Mouse (Mus musculus) ES-E14 (cell line): ENCODE measurements around the gene Tubb3. TPM values are rescaled to one million over a fixed set of nuclear protein-coding genes. Genes with fewer than 3 reads are reported as not detected.
A peak's percentile ranks its signal among the peaks of the same experiment; 100 is the strongest.

Experiments
- DNase-seq: peaks from one replicate; pipeline ENCODE4 v3.0.0-alpha.2; 2013; ENCODE audit warnings: low read depth, low spot score
- H3K27ac ChIP-seq: 2 replicates; pipeline ENCODE4 v1.5.1; 2012; ENCODE audit warnings: low read depth, mild to moderate bottlenecking, low read length, moderate library complexity, mixed read lengths; ENCODE audit not compliant: poor library complexity, insufficient read depth, severe bottlenecking
- H3K36me3 ChIP-seq: 2 replicates; pipeline ENCODE4 v1.6.1; 2012; ENCODE audit warnings: mild to moderate bottlenecking, low read length, moderate library complexity, mixed read lengths; ENCODE audit not compliant: control insufficient read depth, poor library complexity, insufficient read depth, severe bottlenecking
- H3K4me1 ChIP-seq, 2 experiments: fragments of 150-350 bp in 1 of 2; sonication (generic) in 1 of 2; 2 replicates each; pipeline ENCODE4 v1.6.1; 2012; ENCODE audit warnings: low read length in 2 of 2, mild to moderate bottlenecking in 1 of 2, mixed read lengths in 1 of 2; ENCODE audit not compliant: control insufficient read depth in 2 of 2, insufficient read depth in 2 of 2, poor library complexity in 1 of 2
- H3K4me3 ChIP-seq, 2 experiments: fragments of 150-350 bp in 1 of 2; sonication (generic) in 1 of 2; 2 replicates each; pipeline ENCODE4 v1.5.1; 2012; ENCODE audit warnings: low read length in 2 of 2, low read depth in 1 of 2, mild to moderate bottlenecking in 1 of 2, mixed read lengths in 1 of 2; ENCODE audit not compliant: insufficient read depth in 1 of 2, poor library complexity in 1 of 2, severe bottlenecking in 1 of 2
- H3K9ac ChIP-seq: 2 replicates; pipeline ENCODE4 v1.6.1; 2012; ENCODE audit warnings: low read depth, mild to moderate bottlenecking, low read length, mixed read lengths; ENCODE audit not compliant: poor library complexity, insufficient read depth, severe bottlenecking
- H3K9me3 ChIP-seq: fragments of 150-350 bp; sonication (generic); 2 replicates; pipeline ENCODE4 v1.6.1; 2012; ENCODE audit warnings: low read depth, mild to moderate bottlenecking, low read length; ENCODE audit not compliant: control insufficient read depth, insufficient read depth
- CHD2 ChIP-seq: IDR thresholded peaks from 2 replicates; pipeline ENCODE4 v1.6.1; 2014; ENCODE audit warnings: mild to moderate bottlenecking, low read depth, low read length, inconsistent platforms
- HCFC1 ChIP-seq: IDR thresholded peaks from 2 replicates; pipeline ENCODE4 v1.6.1; 2012; ENCODE audit warnings: low read length, inconsistent platforms, borderline replicate concordance; ENCODE audit not compliant: insufficient read depth
- MAFK ChIP-seq: IDR thresholded peaks from 2 replicates; pipeline ENCODE4 v1.6.1; 2014; ENCODE audit warnings: mild to moderate bottlenecking, low read depth, low read length, inconsistent platforms; ENCODE audit not compliant: insufficient read depth
- ZC3H11A ChIP-seq: IDR thresholded peaks from 2 replicates; pipeline ENCODE4 v1.6.1; 2012; ENCODE audit warnings: low read depth, mild to moderate bottlenecking, inconsistent platforms, low read length, borderline replicate concordance
- ZNF384 ChIP-seq: IDR thresholded peaks from 2 replicates; pipeline ENCODE4 v1.6.1; 2012; ENCODE audit warnings: low read depth, low read length, inconsistent platforms
- in situ Hi-C, 2 experiments: fragments of 600-800 bp; cut with MboI; formaldehyde crosslinking; loops; one replicate each; pipeline ENCODE4 v1.15.1; 2025; ENCODE audit warnings: low sequenced_read_pairs in 2 of 2, inconsistent platforms in 1 of 2; ENCODE audit not compliant: unreplicated experiment in 2 of 2
- total RNA-seq: library from RNA; depleted of rRNA; stranded (reverse); fragments of 300-350 nt; gene quantifications from 2 replicates; pipeline ENCODE4 v1.2.3, GENCODE M21; 2012; rRNA removed

Tubb3 gene
- 69.1 and 117 TPM in 2 replicates for total RNA-seq

DNA sequence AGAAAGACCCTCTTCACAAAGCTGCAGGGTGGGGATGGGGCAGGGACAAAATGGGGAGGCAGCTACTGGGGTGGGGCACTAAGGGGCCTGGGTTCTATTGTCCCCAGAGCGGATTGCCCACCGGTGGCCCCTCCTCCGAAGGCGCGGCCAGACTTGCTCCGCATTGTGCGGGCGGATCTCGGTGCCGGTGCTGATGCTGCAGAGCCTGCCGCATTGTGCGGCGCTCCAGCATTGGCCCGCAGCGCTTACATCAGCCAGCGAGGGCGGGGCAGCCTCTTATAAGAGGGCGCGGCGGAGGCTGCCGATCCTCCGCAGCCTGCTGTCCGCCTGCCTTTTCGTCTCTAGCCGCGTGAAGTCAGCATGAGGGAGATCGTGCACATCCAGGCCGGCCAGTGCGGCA is at the start of gene Tubb3:
TSS of gene Tubb3 (plus strand) at position 179 of the 400 bp plus-strand sequence.
- H3K27ac ChIP-seq: peak within 1 kb of the TSS; percentile 26; the same call in 1 of the 2 replicates
- peaks cover 2 to 12% of the 10 kb centered on the region in 2 experiments; a peak in 2 of 4 replicates for H3K4me1 ChIP-seq
- H3K4me3 ChIP-seq: peak within 1 kb of the TSS; percentile 61 to 66
- H3K9ac ChIP-seq: peak within 1 kb of the TSS; percentile 52
- in situ Hi-C loops: no loop called here
- DNase-seq: peak; percentile 67
- TF ChIP-seq MAFK (0 out of 2 replicates have a peak, but pooled peaks have one; percentile 14), ZNF384 (no peak)
- no peaks in the 10 kb centered on the region for H3K36me3 ChIP-seq
- H3K9me3 ChIP-seq: no peaks in the 10 kb centered on the region

- H3K36me3 ChIP-seq: peaks cover 9% of the 10 kb centered on the region
- peak; percentile 94 for DNase-seq
- peak within 1 kb of the TSS; percentile 84 for H3K27ac ChIP-seq
- peaks cover 3 to 27% of the 10 kb centered on the region in 2 experiments; a peak in 2 of 4 replicates for H3K4me1 ChIP-seq
- H3K4me3 ChIP-seq: peak within 1 kb of the TSS; percentile 72 to 86
- peak within 1 kb of the TSS; percentile 88 for H3K9ac ChIP-seq
- no peaks in the 10 kb centered on the region for H3K9me3 ChIP-seq
- in situ Hi-C loops: no loop called here
- TF ChIP-seq CHD2 (peak; percentile 98), HCFC1 (peak; percentile 77; the same call in 1 of the 2 replicates), MAFK (no peak)
These were observed 37.6 kb upstream of the Tubb3 start, which contains the start of gene Tcf25 for GRCm38 (mm10) chr8:123373403-123374238. Gene Tcf25, plus strand, starts transcription at chr8:123373753.

DNA sequence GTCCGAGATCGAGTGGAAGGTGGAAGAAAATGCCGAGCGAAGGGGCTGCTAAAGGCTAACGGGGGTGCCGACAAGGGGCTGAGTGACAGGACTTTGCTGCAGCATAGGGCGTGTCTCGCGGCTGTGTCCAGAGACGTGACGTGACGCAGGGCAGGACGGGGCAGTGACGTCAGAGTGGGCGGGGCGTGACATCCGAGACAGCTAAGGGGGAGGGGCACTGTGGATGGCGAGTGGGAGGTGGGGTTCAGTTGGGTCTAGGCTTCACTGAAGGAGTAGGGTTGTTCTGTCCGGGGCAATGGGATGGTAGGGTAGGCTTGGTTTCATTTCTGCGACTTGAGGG is 37.0 kb upstream of the Tubb3 start:
- DNase-seq: peak; percentile 95
- H3K9me3 ChIP-seq: no peaks in the 10 kb centered on the region
- H3K27ac ChIP-seq: peak overlapping the region; percentile 84
- H3K9ac ChIP-seq: peak overlapping the region; percentile 88
- in situ Hi-C loops: no loop called here
- TF ChIP-seq CHD2: 0 out of 2 replicates have a peak, but pooled peaks have one; percentile 19
- TF ChIP-seq ZC3H11A: no peak
- H3K4me1 ChIP-seq: peaks cover 3 to 27% of the 10 kb centered on the region in 2 experiments; a peak in 2 of 4 replicates
- peaks cover 4% of the 10 kb centered on the region; the same call in 1 of the 2 replicates for H3K36me3 ChIP-seq
- H3K4me3 ChIP-seq: peak overlapping the region; percentile 72 to 86

DNA sequence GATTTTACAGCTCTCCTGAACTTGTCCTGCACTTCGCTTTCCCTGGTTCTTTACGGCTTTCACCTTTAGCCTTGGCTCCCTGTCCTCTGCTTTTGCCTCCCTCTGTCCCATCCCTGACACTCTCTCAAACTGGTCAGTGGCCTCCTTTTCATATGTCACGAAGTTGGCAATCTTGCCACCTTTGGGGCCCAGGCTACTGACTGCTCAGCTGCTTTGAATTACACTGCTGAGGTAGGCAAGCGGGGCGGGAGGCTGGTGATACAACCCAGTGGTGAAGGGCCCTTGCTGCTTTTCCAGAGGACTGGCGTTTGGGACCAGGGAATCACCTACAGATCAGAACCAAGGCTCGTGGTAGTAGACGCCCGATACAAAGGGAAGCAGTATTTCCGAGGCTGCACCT is 35.5 kb upstream of the Tubb3 start:
- peak overlapping the region; percentile 12; the same call in 1 of the 2 replicates for H3K9ac ChIP-seq
- TF ChIP-seq HCFC1 (no peak), MAFK (no peak)
- in situ Hi-C loops: no loop called here
- H3K4me1 ChIP-seq: peaks cover 3 to 27% of the 10 kb centered on the region in 2 experiments; a peak in 2 of 4 replicates
- no peak overlapping the region; a peak in 1 of 4 replicates for H3K4me3 ChIP-seq
- H3K27ac ChIP-seq: 0 out of 2 replicates have a peak overlapping the region, but pooled peaks have one; percentile 6
- peaks cover 4% of the 10 kb centered on the region; the same call in 1 of the 2 replicates for H3K36me3 ChIP-seq
- DNase-seq: no peak
- no peaks in the 10 kb centered on the region for H3K9me3 ChIP-seq
